Mouse (Mus musculus): ENCODE measurements around the gene Timm23.
"Not testable (repeated sequence)": the region's sequence is repeated elsewhere in the genome, so short reads cannot be mapped to it uniquely, and the experiment has no call there.

Gene Timm23

GRCm38 (mm10) chr14:32201791-32202451 is at the start of gene Timm23, which contains the start of gene Parg:
TSS of gene Timm23 (minus strand) at chr14:32201898.
TSS of gene Parg (plus strand) at chr14:32201949.
- DNase-seq, result peak; percentile 84

GRCm38 (mm10) chr14:32249616-32250015 is 47.9 kb upstream of the Timm23 start:
- no peak for DNase-seq

GRCm38 (mm10) chr14:32246019-32246418 is 44.3 kb upstream of the Timm23 start:
- no peak for DNase-seq

GRCm38 (mm10) chr14:32242401-32242800 is 40.7 kb upstream of the Timm23 start:
- DNase-seq, result no peak

- DNase-seq, result peak; percentile 81
These were observed 27.3 kb upstream of the Timm23 start for GRCm38 (mm10) chr14:32228996-32229395.

- DNase-seq, result no peak
These were observed 24.9 kb upstream of the Timm23 start for GRCm38 (mm10) chr14:32226601-32227000.

- peak; percentile 61 for DNase-seq
These were observed 344 bp downstream of the Timm23 start for GRCm38 (mm10) chr14:32201354-32201753.

GRCm38 (mm10) chr14:32193557-32193956 is 8.1 kb downstream of the Timm23 start:
- DNase-seq, result not testable (repeated sequence)

GRCm38 (mm10) chr14:32192437-32192836 is 9.3 kb downstream of the Timm23 start:
- peak; percentile 35 for DNase-seq

- DNase-seq, result no peak
These were observed 9.8 kb downstream of the Timm23 start for GRCm38 (mm10) chr14:32191926-32192325.

GRCm38 (mm10) chr14:32190627-32191391 is 10.9 kb downstream of the Timm23 start:
- no peak for DNase-seq

GRCm38 (mm10) chr14:32183846-32184245 is 17.9 kb downstream of the Timm23 start:
- no peak for DNase-seq

- DNase-seq, result no peak
These were observed 20.8 kb downstream of the Timm23 start for GRCm38 (mm10) chr14:32180861-32181260.

GRCm38 (mm10) chr14:32179393-32180195 is 22.1 kb downstream of the Timm23 start:
- no peak for DNase-seq

- DNase-seq, result not testable (repeated sequence)
These were observed 25.1 kb downstream of the Timm23 start for GRCm38 (mm10) chr14:32176590-32176989.

- DNase-seq, result no peak
These were observed 26.4 kb downstream of the Timm23 start for GRCm38 (mm10) chr14:32175310-32175709.

GRCm38 (mm10) chr14:32170137-32170536 is 31.6 kb downstream of the Timm23 start:
- no peak for DNase-seq

GRCm38 (mm10) chr14:32168653-32169231 is 33.0 kb downstream of the Timm23 start:
- DNase-seq, result no peak

GRCm38 (mm10) chr14:32167326-32167725 is 34.4 kb downstream of the Timm23 start:
- DNase-seq, result no peak

- DNase-seq, result no peak
These were observed 34.9 kb downstream of the Timm23 start for GRCm38 (mm10) chr14:32166840-32167239.

- DNase-seq, result no peak
These were observed 35.6 kb downstream of the Timm23 start for GRCm38 (mm10) chr14:32166062-32166441.

GRCm38 (mm10) chr14:32165278-32166061 is 36.2 kb downstream of the Timm23 start:
- peak; percentile 32 for DNase-seq
